13 mouse cellular contexts compared by ENCODE assay signal in genomic region chr2:145324477-145324876, GRCm38 (mm10).
"Had no signal": no experiment of that assay in that cellular context is flagged by ENCODE, and none has a peak within 500 bp of the region (broad histone marks: within the 10 kb centered on the region; RNA-seq: fewer than 3 reads in every experiment).

No protein-coding gene starts in this region.

- H3K4me2 ChIP-seq: liver, embryonic 12.5 days; lung, embryonic 15.5 days; midbrain, embryonic 12.5 days had no signal

- DNase-seq: lung, postnatal 14 days; right cerebral cortex, adult 18-20 months; right cerebral cortex, postnatal 25 days; thymus, postnatal 4 days had no signal

- ATAC-seq: intestine, embryonic 16.5 days; liver, embryonic 12.5 days; midbrain, embryonic 16.5 days had no signal

- H3K36me3 ChIP-seq: limb, embryonic 10.5 days; liver, embryonic 12.5 days; lung, embryonic 15.5 days; midbrain, embryonic 12.5 days had no signal

- H3K27me3 ChIP-seq: liver, embryonic 12.5 days; lung, embryonic 15.5 days; megakaryocyte, embryonic 14.5 days; midbrain, embryonic 12.5 days had no signal

- H3K27ac ChIP-seq: limb, embryonic 10.5 days; liver, embryonic 12.5 days; lung, embryonic 15.5 days; macrophage; midbrain, embryonic 12.5 days; stomach, postnatal 0 days had no signal

- H3K9ac ChIP-seq: liver, embryonic 12.5 days; lung, embryonic 15.5 days; midbrain, embryonic 12.5 days had no signal

- H3K4me3 ChIP-seq: limb, embryonic 10.5 days; liver, embryonic 12.5 days; lung, embryonic 15.5 days; megakaryocyte, embryonic 14.5 days; midbrain, embryonic 12.5 days had no signal

- H3K9me3 ChIP-seq: limb, embryonic 10.5 days; liver, embryonic 12.5 days; lung, embryonic 15.5 days; midbrain, embryonic 12.5 days had no signal

- H3K4me1 ChIP-seq: limb, embryonic 10.5 days; liver, embryonic 12.5 days; lung, embryonic 15.5 days; midbrain, embryonic 12.5 days had no signal
